Mouse (Mus musculus) erythroblast, embryonic 14.5 days (primary cell): Measurements from ENCODE around the gene D11Wsu47e. TPM values are rescaled to one million over a fixed set of nuclear protein-coding genes. Genes with fewer than 3 reads are reported as not detected.

Experiments used
- H3K27me3 ChIP-seq: 2 replicates; pipeline ENCODE4 v1.6.1; 2012; ENCODE audit warnings: inconsistent platforms; ENCODE audit not compliant: control insufficient read depth
- H3K36me3 ChIP-seq: 2 replicates; pipeline ENCODE4 v1.6.1; 2012; ENCODE audit warnings: mild to moderate bottlenecking, inconsistent platforms; ENCODE audit not compliant: control insufficient read depth
- H3K4me1 ChIP-seq: 2 replicates; pipeline ENCODE4 v1.6.1; 2012; ENCODE audit warnings: inconsistent platforms; ENCODE audit not compliant: control insufficient read depth
- H3K4me3 ChIP-seq: replicated peaks from 2 replicates; pipeline ENCODE3; 2012; ENCODE audit warnings: moderate library complexity, mild to moderate bottlenecking, inconsistent platforms
- H3K9me3 ChIP-seq: 2 replicates; pipeline ENCODE4 v1.6.1; 2012; ENCODE audit warnings: low read length, inconsistent platforms, mixed read lengths; ENCODE audit not compliant: control insufficient read depth
- GATA1 ChIP-seq: IDR thresholded peaks from 2 replicates; pipeline ENCODE4 v1.6.1; 2012; ENCODE audit warnings: low read length, inconsistent platforms, mixed read lengths
- TAL1 ChIP-seq: IDR thresholded peaks from 3 replicates; pipeline ENCODE4 v1.6.1; 2012; ENCODE audit warnings: low read length, inconsistent platforms, mixed read lengths
- polyA plus RNA-seq: library from polyadenylated mRNA; stranded (reverse); fragments of >175 nt; gene quantifications from 2 replicates; pipeline ENCODE4 v1.2.3, GENCODE M21; 2012

D11Wsu47e gene
- polyA plus RNA-seq, 1 experiment = 0.43 TPM

- TF ChIP-seq TAL1 (no peak), GATA1 (no peak)
- Histone ChIP-seq H3K4me1 (peaks cover 20% of the 10 kb centered on the region), H3K36me3 (peaks cover 87% of the 10 kb centered on the region), H3K27me3 (no peaks in the 10 kb centered on the region), H3K9me3 (no peaks in the 10 kb centered on the region; the same call in 1 of the 2 replicates), H3K4me3 (no peak overlapping the region)
Measured at GRCm38 (mm10) chr11:113690506-113690905, 6.3 kb downstream of the D11Wsu47e start.

- Histone ChIP-seq H3K4me1 (peaks cover 17% of the 10 kb centered on the region), H3K27me3 (no peaks in the 10 kb centered on the region), H3K9me3 (no peaks in the 10 kb centered on the region; the same call in 1 of the 2 replicates), H3K36me3 (peaks cover 90% of the 10 kb centered on the region), H3K4me3 (no peak overlapping the region)
- no peak for TF ChIP-seq TAL1
- no peak for TF ChIP-seq GATA1
Measured at GRCm38 (mm10) chr11:113691318-113691717, 7.1 kb downstream of the D11Wsu47e start.

GRCm38 (mm10) chr11:113691851-113692250, 7.6 kb downstream of the D11Wsu47e start:
- TF ChIP-seq GATA1 = no peak
- no peak for TF ChIP-seq TAL1
- Histone ChIP-seq H3K9me3 (peaks cover 1% of the 10 kb centered on the region), H3K4me1 (peaks cover 11% of the 10 kb centered on the region), H3K4me3 (no peak overlapping the region), H3K36me3 (peaks cover 87% of the 10 kb centered on the region), H3K27me3 (no peaks in the 10 kb centered on the region)

GRCm38 (mm10) chr11:113697571-113697970, 13.4 kb downstream of the D11Wsu47e start:
- Histone ChIP-seq H3K4me1 (no peaks in the 10 kb centered on the region; the same call in 1 of the 2 replicates), H3K9me3 (peaks cover 4% of the 10 kb centered on the region), H3K36me3 (peaks cover 39% of the 10 kb centered on the region), H3K27me3 (no peaks in the 10 kb centered on the region), H3K4me3 (no peak overlapping the region)
- TF ChIP-seq TAL1 (no peak), GATA1 (no peak)

- Histone ChIP-seq H3K4me3 (no peak overlapping the region), H3K36me3 (peaks cover 34% of the 10 kb centered on the region), H3K27me3 (no peaks in the 10 kb centered on the region), H3K4me1 (no peaks in the 10 kb centered on the region; the same call in 1 of the 2 replicates), H3K9me3 (peaks cover 4% of the 10 kb centered on the region)
- TF ChIP-seq TAL1 = no peak
- TF ChIP-seq GATA1 = no peak
Measured at GRCm38 (mm10) chr11:113698013-113698545, 13.9 kb downstream of the D11Wsu47e start.

GRCm38 (mm10) chr11:113699643-113700042, 15.4 kb downstream of the D11Wsu47e start:
- H3K27me3 ChIP-seq = no peaks in the 10 kb centered on the region
- H3K4me1 ChIP-seq = no peaks in the 10 kb centered on the region; the same call in 1 of the 2 replicates
- peaks cover 20% of the 10 kb centered on the region for H3K36me3 ChIP-seq
- peaks cover 4% of the 10 kb centered on the region for H3K9me3 ChIP-seq
- no peak overlapping the region for H3K4me3 ChIP-seq
- no peak for TF ChIP-seq GATA1
- TF ChIP-seq TAL1 = no peak

- H3K9me3 ChIP-seq = no peaks in the 10 kb centered on the region
- no peak overlapping the region for H3K4me3 ChIP-seq
- H3K4me1 ChIP-seq = no peaks in the 10 kb centered on the region; the same call in 1 of the 2 replicates
- no peak for TF ChIP-seq TAL1
- TF ChIP-seq GATA1 = no peak
- peaks cover 2% of the 10 kb centered on the region for H3K27me3 ChIP-seq
- peaks cover 2% of the 10 kb centered on the region for H3K36me3 ChIP-seq
Measured at GRCm38 (mm10) chr11:113703758-113704157, 19.5 kb downstream of the D11Wsu47e start.

- Histone ChIP-seq H3K36me3 (no peaks in the 10 kb centered on the region), H3K27me3 (peaks cover 22% of the 10 kb centered on the region), H3K4me1 (no peaks in the 10 kb centered on the region; the same call in 1 of the 2 replicates), H3K9me3 (no peaks in the 10 kb centered on the region), H3K4me3 (no peak overlapping the region)
- TF ChIP-seq GATA1 (no peak), TAL1 (no peak)
Measured at GRCm38 (mm10) chr11:113705966-113706652, 21.9 kb downstream of the D11Wsu47e start.

GRCm38 (mm10) chr11:113708629-113709213, 24.5 kb downstream of the D11Wsu47e start:
- Histone ChIP-seq H3K4me3 (no peak overlapping the region), H3K4me1 (no peaks in the 10 kb centered on the region; the same call in 1 of the 2 replicates), H3K27me3 (peaks cover 22% of the 10 kb centered on the region), H3K9me3 (no peaks in the 10 kb centered on the region), H3K36me3 (no peaks in the 10 kb centered on the region)
- TF ChIP-seq GATA1 = no peak
